Comparison of ENCODE assay signal across 11 mouse cellular contexts in genomic region chr3:99252461-99253091, GRCm38 (mm10). TPM values are rescaled to one million over a fixed set of nuclear protein-coding genes. Genes with fewer than 3 reads are reported as not detected.
DNase-seq lines count a peak whose midpoint lies in the region; ATAC-seq and TF ChIP-seq lines count a peak whose summit lies in the region.
"Had no signal": no experiment of that assay in that cellular context is flagged by ENCODE, and none has a peak within 500 bp of the region (broad histone marks: within the 10 kb centered on the region; RNA-seq: fewer than 3 reads in every experiment).

No protein-coding gene starts in this region.

- no peak for TF ChIP-seq RAD21 in MEL (IDR thresholded peaks at IDR 0.05; ENCODE audit: low read depth, low read length)

- H3K79me2 ChIP-seq in MEL (ENCODE audit: control insufficient read depth, insufficient read depth, low read length, poor library complexity), result peaks cover 30% of the 10 kb centered on the region

- no peak for TF ChIP-seq CTCF in intestine, postnatal 0 days (IDR thresholded peaks at IDR 0.05; ENCODE audit: low read depth)
- TF ChIP-seq CTCF in MEL (IDR thresholded peaks at IDR 0.05 in 2 of 3, conservative IDR thresholded peaks at IDR 0.05 in 1 of 3; ENCODE audit: control insufficient read depth in 1 of 3, insufficient read depth in 1 of 3, low read depth in 2 of 3, low read length in 3 of 3, poor library complexity in 1 of 3, severe bottlenecking in 1 of 3), result no peak

- H3K9ac ChIP-seq in forebrain, embryonic 16.5 days (replicated peaks; ENCODE audit: low read depth, low read length), result no peak overlapping the region
- no peak overlapping the region for H3K9ac ChIP-seq in intestine, postnatal 0 days (ENCODE audit: low read depth, low read length)
- H3K9ac ChIP-seq in intestine, embryonic 16.5 days (ENCODE audit: low read depth, low read length), result no peak overlapping the region
- H3K9ac ChIP-seq in MEL (ENCODE audit: control insufficient read depth, low read depth, low read length, poor library complexity, severe bottlenecking), result no peak overlapping the region
- H3K9ac ChIP-seq in limb, embryonic 11.5 days (ENCODE audit: low read length), result peak overlapping the region; percentile 100
- H3K9ac ChIP-seq: stomach, embryonic 15.5 days had no signal

- H3K4me2 ChIP-seq in forebrain, embryonic 16.5 days (ENCODE audit: low read length), result no peak overlapping the region
- H3K4me2 ChIP-seq in intestine, postnatal 0 days (replicated peaks; ENCODE audit: low read depth), result no peak overlapping the region
- no peak overlapping the region for H3K4me2 ChIP-seq in intestine, embryonic 16.5 days (ENCODE audit: low read depth, low read length)
- peak overlapping the region; percentile 88 for H3K4me2 ChIP-seq in limb, embryonic 11.5 days (ENCODE audit: low read depth, severe bottlenecking)

- H3K9me3 ChIP-seq in forebrain, embryonic 10.5 days, result no peaks in the 10 kb centered on the region
- no peaks in the 10 kb centered on the region for H3K9me3 ChIP-seq in forebrain, embryonic 16.5 days (ENCODE audit: control insufficient read depth, low read length)
- no peaks in the 10 kb centered on the region for H3K9me3 ChIP-seq in intestine, postnatal 0 days (ENCODE audit: control insufficient read depth)
- H3K9me3 ChIP-seq in intestine, embryonic 16.5 days (ENCODE audit: control insufficient read depth, low read length), result 0 out of 2 replicates have a peak, but pooled peaks cover 6% of the 10 kb centered on the region
- no peaks in the 10 kb centered on the region for H3K9me3 ChIP-seq in MEL (replicated peaks; ENCODE audit: insufficient read depth, low read length)
- H3K9me3 ChIP-seq in limb, embryonic 11.5 days (ENCODE audit: control insufficient read depth, low read length), result no peaks in the 10 kb centered on the region
- H3K9me3 ChIP-seq: midbrain, embryonic 12.5 days; stomach, embryonic 15.5 days had no signal

- H3K36me3 ChIP-seq in forebrain, embryonic 10.5 days (replicated peaks), result no peaks in the 10 kb centered on the region
- H3K36me3 ChIP-seq in forebrain, embryonic 16.5 days (ENCODE audit: control insufficient read depth, insufficient read depth), result no peaks in the 10 kb centered on the region
- H3K36me3 ChIP-seq in intestine, postnatal 0 days (ENCODE audit: control insufficient read depth, insufficient read depth), result no peaks in the 10 kb centered on the region
- H3K36me3 ChIP-seq in intestine, embryonic 16.5 days (ENCODE audit: control insufficient read depth, insufficient read depth, low read length), result no peaks in the 10 kb centered on the region
- H3K36me3 ChIP-seq in MEL (ENCODE audit: control insufficient read depth in 1 of 2, insufficient read depth in 2 of 2, low read length in 2 of 2), result peaks cover 0 to 3% of the 10 kb centered on the region in 2 experiments; a peak in 1 of 4 replicates
- no peaks in the 10 kb centered on the region for H3K36me3 ChIP-seq in limb, embryonic 11.5 days (ENCODE audit: control insufficient read depth, insufficient read depth, low read length)
- H3K36me3 ChIP-seq: midbrain, embryonic 12.5 days; stomach, embryonic 15.5 days had no signal

- H3K27ac ChIP-seq in forebrain, embryonic 10.5 days, result no peak overlapping the region
- no peak overlapping the region for H3K27ac ChIP-seq in forebrain, embryonic 16.5 days (ENCODE audit: low read length)
- H3K27ac ChIP-seq in intestine, postnatal 0 days (ENCODE audit: low read depth, low read length), result no peak overlapping the region
- no peak overlapping the region for H3K27ac ChIP-seq in intestine, embryonic 16.5 days (ENCODE audit: low read length)
- H3K27ac ChIP-seq in MEL (ENCODE audit: control insufficient read depth, low read depth, low read length), result no peak overlapping the region
- peak overlapping the region; percentile 100 for H3K27ac ChIP-seq in limb, embryonic 11.5 days (replicated peaks; ENCODE audit: low read depth, low read length)
- H3K27ac ChIP-seq: midbrain, embryonic 12.5 days; stomach, embryonic 15.5 days had no signal

- H3K4me1 ChIP-seq in forebrain, embryonic 10.5 days, result peaks cover 49% of the 10 kb centered on the region
- peaks cover 9% of the 10 kb centered on the region for H3K4me1 ChIP-seq in forebrain, embryonic 16.5 days (replicated peaks; ENCODE audit: control insufficient read depth, insufficient read depth, low read length)
- H3K4me1 ChIP-seq in intestine, postnatal 0 days (replicated peaks; ENCODE audit: control insufficient read depth, insufficient read depth, low read length), result no peaks in the 10 kb centered on the region
- peaks cover 16% of the 10 kb centered on the region for H3K4me1 ChIP-seq in intestine, embryonic 16.5 days (ENCODE audit: control insufficient read depth, insufficient read depth, low read length)
- peaks cover 0 to 7% of the 10 kb centered on the region in 2 experiments; a peak in 1 of 4 replicates for H3K4me1 ChIP-seq in MEL (ENCODE audit: control insufficient read depth in 1 of 2, insufficient read depth in 2 of 2, low read length in 2 of 2)
- peaks cover 33% of the 10 kb centered on the region for H3K4me1 ChIP-seq in limb, embryonic 11.5 days (ENCODE audit: control insufficient read depth, insufficient read depth, low read length)

- WGBS in forebrain, embryonic 10.5 days, result under 1% methylated on average over 16 of the region's 16 CpGs
- 3% methylated on average over 16 of the region's 16 CpGs for WGBS in forebrain, embryonic 16.5 days
- 4% methylated on average over 16 of the region's 16 CpGs for WGBS in intestine, postnatal 0 days
- 3% methylated on average over 16 of the region's 16 CpGs for WGBS in intestine, embryonic 16.5 days
- 2% methylated on average over 16 of the region's 16 CpGs for WGBS in limb, embryonic 11.5 days

- peak; percentile 52 for DNase-seq in forebrain, embryonic 10.5 days (ENCODE audit: extremely low spot score, low spot score)
- DNase-seq in MEL (ENCODE audit: low read depth, low spot score), result no peak
- peak; percentile 58 for DNase-seq in limb, embryonic 11.5 days (ENCODE audit: low spot score)
- no peak for DNase-seq in layer of hippocampus, postnatal 25 days (ENCODE audit: extremely low spot score in 1 of 2, low spot score in 1 of 2)
- DNase-seq: kidney, postnatal 10 days had no signal

- TF ChIP-seq EP300 in MEL (IDR thresholded peaks at IDR 0.05; ENCODE audit: low read depth in 1 of 2, low read length in 2 of 2), result no peak

- H3K27me3 ChIP-seq in forebrain, embryonic 10.5 days (ENCODE audit: poor library complexity, severe bottlenecking), result peaks cover 100% of the 10 kb centered on the region
- H3K27me3 ChIP-seq in forebrain, embryonic 16.5 days (replicated peaks; ENCODE audit: control insufficient read depth, insufficient read depth, low read length), result peaks cover 77% of the 10 kb centered on the region
- H3K27me3 ChIP-seq in intestine, postnatal 0 days (replicated peaks; ENCODE audit: control insufficient read depth, insufficient read depth, low read length), result peaks cover 99% of the 10 kb centered on the region
- H3K27me3 ChIP-seq in intestine, embryonic 16.5 days (replicated peaks; ENCODE audit: control insufficient read depth, insufficient read depth, low read length), result peaks cover 91% of the 10 kb centered on the region
- H3K27me3 ChIP-seq in MEL (ENCODE audit: control insufficient read depth in 1 of 2, insufficient read depth in 2 of 2, low read length in 2 of 2), result no peaks in the 10 kb centered on the region
- 0 out of 2 replicates have a peak, but pooled peaks cover 5% of the 10 kb centered on the region for H3K27me3 ChIP-seq in limb, embryonic 11.5 days (ENCODE audit: control insufficient read depth, insufficient read depth, low read length)

- ATAC-seq in forebrain, embryonic 16.5 days, result no peak
- no peak for ATAC-seq in intestine, postnatal 0 days
- no peak for ATAC-seq in intestine, embryonic 16.5 days
- no peak for ATAC-seq in limb, embryonic 11.5 days (ENCODE audit: insufficient number of reproducible peaks, low FRiP score, low TSS enrichment, low read depth)
- no peak for ATAC-seq in megakaryocyte-erythroid progenitor cell, adult 5-6 weeks (replicated peaks; ENCODE audit: low FRiP score, low TSS enrichment, poor library complexity, severe bottlenecking)

- TF ChIP-seq POLR2A in MEL (IDR thresholded peaks at IDR 0.05; ENCODE audit: control insufficient read depth in 1 of 2, insufficient read depth in 1 of 2, low read depth in 1 of 2, low read length in 2 of 2, poor library complexity in 1 of 2), result no peak

- peak overlapping the region; percentile 8; the same call in 1 of the 2 replicates for H3K4me3 ChIP-seq in forebrain, embryonic 10.5 days
- no peak overlapping the region for H3K4me3 ChIP-seq in forebrain, embryonic 16.5 days (replicated peaks; ENCODE audit: low read length)
- H3K4me3 ChIP-seq in intestine, postnatal 0 days (ENCODE audit: low read depth, low read length), result peak overlapping the region; percentile 42
- no peak overlapping the region for H3K4me3 ChIP-seq in intestine, embryonic 16.5 days (ENCODE audit: low read length)
- H3K4me3 ChIP-seq in MEL (ENCODE audit: control insufficient read depth in 1 of 2, insufficient read depth in 1 of 2, low read depth in 2 of 2, low read length in 2 of 2), result peak overlapping the region in 1 of 2 experiments; percentile 99; a peak in 2 of 4 replicates
- peak overlapping the region; percentile 92 for H3K4me3 ChIP-seq in limb, embryonic 11.5 days (ENCODE audit: low read depth, low read length)

TF ChIP-seq in MEL, 35 proteins besides CTCF, POLR2A, EP300 and RAD21 (continues in another document):
- TF ChIP-seq CHD1 (IDR thresholded peaks at IDR 0.05; ENCODE audit: low read depth, low read length) (no peak), USF2 (IDR thresholded peaks at IDR 0.05; ENCODE audit: borderline replicate concordance in 1 of 2, insufficient read depth in 1 of 2, low read depth in 1 of 2, low read length in 2 of 2) (no peak), ZNF384 (IDR thresholded peaks at IDR 0.05; ENCODE audit: low read depth, low read length) (peak; percentile 53; the same call in 1 of the 2 replicates), MYC (IDR thresholded peaks at IDR 0.05; ENCODE audit: low read depth, low read length) (no peak), E2F4 (IDR thresholded peaks at IDR 0.05; ENCODE audit: borderline replicate concordance, low read depth, low read length) (no peak)

RNA-seq across cellular contexts. Expression of gene Tbx15, which starts 12.4 kb away (rescaled TPM):
- 1.4 and 2.8 TPM in 2 replicates for polyA plus RNA-seq in forebrain, embryonic 10.5 days (2016; fragmentation: Nextera tagmentation; extraction: Ambion mirVana)
- polyA plus RNA-seq in forebrain, embryonic 16.5 days (2015; fragmentation: Nextera tagmentation; extraction: Ambion mirVana), result 0.73 and 0.79 TPM in 2 replicates
- polyA plus RNA-seq in intestine, postnatal 0 days (2015; fragmentation: Nextera tagmentation; extraction: Ambion mirVana), result 0.04 TPM in 1 of 2 replicates, not detected in the other
- polyA plus RNA-seq in intestine, embryonic 16.5 days (2015; fragmentation: Nextera tagmentation; extraction: Ambion mirVana), result 0.10 and 0.13 TPM in 2 replicates
- 8.9 and 9.8 TPM in 2 replicates for total RNA-seq in MEL (2012; rRNA removed)
- 10 to 100 TPM in 1 of 2 experiments, not detected in 1; 13.0 TPM for polyA plus RNA-seq in MEL (2012; ENCODE audit: insufficient read depth in 1 of 2, insufficient read length in 2 of 2, low read depth in 1 of 2, low replicate concordance in 2 of 2, missing spikeins in 1 of 2)
- 50.7 and 55.2 TPM in 2 replicates for polyA plus RNA-seq in limb, embryonic 11.5 days (2014; fragmentation: Nextera tagmentation; extraction: Ambion mirVana)
- total RNA-seq in layer of hippocampus, postnatal 25 days (2021), result under 1 TPM; 0.37 to 0.66 TPM
- not detected in 2 replicates for total RNA-seq in megakaryocyte-erythroid progenitor cell, adult 5-6 weeks (2014; fragmentation: Nextera tagmentation)
- total RNA-seq in megakaryocyte-erythroid progenitor cell, adult 5-6 weeks (2017), result not detected in 2 replicates

Comparison
In these comparisons a context has a peak if more than half of its experiments do, and no peak if none do; other contexts are left out.
1. H3K4me3 ChIP-seq: peak in forebrain, embryonic 10.5 days (single experiment), intestine, postnatal 0 days (single experiment) and limb, embryonic 11.5 days (single experiment); none in forebrain, embryonic 16.5 days (single experiment) and intestine, embryonic 16.5 days (single experiment).
2. DNase-seq: peak in forebrain, embryonic 10.5 days (single experiment) and limb, embryonic 11.5 days (single experiment); none in MEL (single experiment) and layer of hippocampus, postnatal 25 days (0 of 2).